Mouse (Mus musculus) cerebellum, adult 2 months (tissue): Measurements from ENCODE around the gene Iqgap1.

ENCODE experiments used
- CTCF ChIP-seq: fragments of 200-500 bp; IDR thresholded peaks from 2 replicates; pipeline ENCODE4 v1.5.1; 2011; ENCODE audit warnings: low read depth, mild to moderate bottlenecking, control low read depth, low read length, moderate library complexity, borderline replicate concordance; ENCODE audit not compliant: insufficient read depth
- POLR2A ChIP-seq: fragments of 200-500 bp; IDR thresholded peaks from 2 replicates; pipeline ENCODE4 v1.6.1; 2011; ENCODE audit warnings: low read length, control low read depth, borderline replicate concordance; ENCODE audit not compliant: insufficient read depth

DNA sequence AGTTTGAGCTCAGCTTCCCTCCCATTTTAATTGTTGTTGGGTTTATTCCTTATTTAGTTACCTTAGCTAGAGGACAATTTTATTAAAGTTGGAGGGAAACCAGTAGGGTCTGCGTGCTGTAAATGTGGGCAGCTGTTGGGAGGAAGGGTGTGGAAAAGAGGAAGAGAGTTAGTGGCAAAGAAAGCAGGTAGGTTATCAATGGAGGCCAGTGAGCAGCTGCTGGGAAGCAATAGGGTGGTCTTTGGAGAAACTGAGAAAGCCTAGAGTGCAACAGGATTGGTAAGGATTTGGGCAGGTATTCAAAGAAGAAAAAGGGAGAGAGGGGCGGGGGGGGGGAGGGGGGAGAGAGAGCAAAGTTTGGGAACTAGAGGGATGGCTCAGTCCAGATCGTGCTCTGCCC lies 126.8 kb downstream of the Iqgap1 start:
- no peak for TF ChIP-seq CTCF
- TF ChIP-seq POLR2A = no peak
